Mouse (Mus musculus): ENCODE measurements around the gene Agpat4. TPM values are rescaled to one million over a fixed set of nuclear protein-coding genes. Genes with fewer than 3 reads are reported as not detected.

Gene Agpat4
- polyA plus RNA-seq, 1 experiment from 2014 or later: 10.2 TPM

GRCm38 (mm10) chr17:12195137-12195536, 76.6 kb downstream of the Agpat4 start:
- ATAC-seq: no peak
- H3K9ac ChIP-seq (replicated peaks): peak overlapping the region; percentile 26; the same call in 1 of the 2 replicates

GRCm38 (mm10) chr17:12195604-12196003, 77.1 kb downstream of the Agpat4 start:
- no peak for DNase-seq
- no peaks in the 10 kb centered on the region; the same call in none of the 2 replicates for H3K36me3 ChIP-seq (replicated peaks; ENCODE audit: insufficient read depth, low read length)

More at GRCm38 (mm10) chr17:12195137-12195536, 76.6 kb downstream of the Agpat4 start:
- H3K4me2 ChIP-seq (ENCODE audit: low read depth, low read length): peak overlapping the region; percentile 2; the same call in 1 of the 2 replicates
- WGBS (ENCODE audit: insufficient replicate concordance): 42% methylated on average over 5 of the region's 5 CpGs
- H3K9me3 ChIP-seq (ENCODE audit: low read length): no peaks in the 10 kb centered on the region
- H3K27me3 ChIP-seq (ENCODE audit: insufficient read depth, low read length): no peaks in the 10 kb centered on the region
- TF ChIP-seq CTCF (IDR thresholded peaks at IDR 0.05; ENCODE audit: low read depth) (no peak), EP300 (IDR thresholded peaks at IDR 0.05; ENCODE audit: low read depth) (no peak)
- no peaks in the 10 kb centered on the region; the same call in 1 of the 2 replicates for H3K36me3 ChIP-seq (replicated peaks; ENCODE audit: insufficient read depth, low read length)
- peak overlapping the region; percentile 14; the same call in 1 of the 2 replicates for H3K27ac ChIP-seq (ENCODE audit: low read depth)
- no peak overlapping the region for H3K4me3 ChIP-seq (ENCODE audit: low read depth, low read length)
- peaks cover 23% of the 10 kb centered on the region for H3K4me1 ChIP-seq (ENCODE audit: insufficient read depth)
- DNase-seq: no peak

GRCm38 (mm10) chr17:12199933-12200332, 81.4 kb downstream of the Agpat4 start:
- Histone ChIP-seq H3K27me3 (ENCODE audit: insufficient read depth, low read length) (no peaks in the 10 kb centered on the region), H3K9ac (replicated peaks) (no peak overlapping the region), H3K36me3 (replicated peaks; ENCODE audit: insufficient read depth, low read length) (peaks cover 2% of the 10 kb centered on the region), H3K27ac (ENCODE audit: low read depth) (no peak overlapping the region; the same call in 1 of the 2 replicates), H3K9me3 (ENCODE audit: low read length) (no peaks in the 10 kb centered on the region), H3K4me3 (ENCODE audit: low read depth, low read length) (no peak overlapping the region), H3K4me1 (ENCODE audit: insufficient read depth) (peaks cover 51% of the 10 kb centered on the region), H3K4me2 (ENCODE audit: low read depth, low read length) (no peak overlapping the region)
- no peak for ATAC-seq
- no peak for DNase-seq
- TF ChIP-seq CTCF (IDR thresholded peaks at IDR 0.05; ENCODE audit: low read depth): no peak
- TF ChIP-seq EP300 (IDR thresholded peaks at IDR 0.05; ENCODE audit: low read depth): no peak
- WGBS (ENCODE audit: insufficient replicate concordance): 90% methylated on average over 4 of the region's 4 CpGs

More at GRCm38 (mm10) chr17:12195604-12196003, 77.1 kb downstream of the Agpat4 start:
- 57% methylated on average over 10 of the region's 10 CpGs for WGBS (ENCODE audit: insufficient replicate concordance)
- Histone ChIP-seq H3K4me3 (ENCODE audit: low read depth, low read length) (no peak overlapping the region), H3K4me1 (ENCODE audit: insufficient read depth) (peaks cover 24% of the 10 kb centered on the region), H3K27me3 (ENCODE audit: insufficient read depth, low read length) (no peaks in the 10 kb centered on the region), H3K4me2 (ENCODE audit: low read depth, low read length) (0 out of 2 replicates have a peak overlapping the region, but pooled peaks have one; percentile 2), H3K9me3 (ENCODE audit: low read length) (no peaks in the 10 kb centered on the region), H3K27ac (ENCODE audit: low read depth) (peak overlapping the region; percentile 14; the same call in 1 of the 2 replicates), H3K9ac (replicated peaks) (peak overlapping the region; percentile 26)
- no peak for TF ChIP-seq CTCF (IDR thresholded peaks at IDR 0.05; ENCODE audit: low read depth)
- TF ChIP-seq EP300 (IDR thresholded peaks at IDR 0.05; ENCODE audit: low read depth): no peak
- ATAC-seq: no peak

GRCm38 (mm10) chr17:12201086-12201485, 82.6 kb downstream of the Agpat4 start:
- Histone ChIP-seq H3K4me1 (ENCODE audit: insufficient read depth) (peaks cover 46% of the 10 kb centered on the region), H3K9ac (replicated peaks) (no peak overlapping the region), H3K4me3 (ENCODE audit: low read depth, low read length) (no peak overlapping the region)

GRCm38 (mm10) chr17:12203414-12203897, 85.0 kb downstream of the Agpat4 start:
- peaks cover 2% of the 10 kb centered on the region for H3K36me3 ChIP-seq (replicated peaks; ENCODE audit: insufficient read depth, low read length)
- no peaks in the 10 kb centered on the region for H3K27me3 ChIP-seq (ENCODE audit: insufficient read depth, low read length)
- no peak for ATAC-seq
- peak overlapping the region; percentile 99 for H3K27ac ChIP-seq (ENCODE audit: low read depth)
- H3K4me2 ChIP-seq (ENCODE audit: low read depth, low read length): no peak overlapping the region
- H3K9ac ChIP-seq (replicated peaks): peak overlapping the region; percentile 11; the same call in 1 of the 2 replicates
- peaks cover 67% of the 10 kb centered on the region for H3K4me1 ChIP-seq (ENCODE audit: insufficient read depth)
- TF ChIP-seq CTCF (IDR thresholded peaks at IDR 0.05; ENCODE audit: low read depth) (no peak), EP300 (IDR thresholded peaks at IDR 0.05; ENCODE audit: low read depth) (no peak)
- 80% methylated on average over 15 of the region's 15 CpGs for WGBS (ENCODE audit: insufficient replicate concordance)
- no peak for DNase-seq
- no peak overlapping the region for H3K4me3 ChIP-seq (ENCODE audit: low read depth, low read length)
- H3K9me3 ChIP-seq (ENCODE audit: low read length): no peaks in the 10 kb centered on the region

More at GRCm38 (mm10) chr17:12201086-12201485, 82.6 kb downstream of the Agpat4 start:
- DNase-seq (no peak), ATAC-seq (no peak)
- H3K36me3 ChIP-seq (replicated peaks; ENCODE audit: insufficient read depth, low read length): peaks cover 2% of the 10 kb centered on the region
- no peak for TF ChIP-seq CTCF (IDR thresholded peaks at IDR 0.05; ENCODE audit: low read depth)
- no peak for TF ChIP-seq EP300 (IDR thresholded peaks at IDR 0.05; ENCODE audit: low read depth)
- 73% methylated on average over 1 of the region's 1 CpGs for WGBS (ENCODE audit: insufficient replicate concordance)
- no peaks in the 10 kb centered on the region for H3K9me3 ChIP-seq (ENCODE audit: low read length)
- H3K27me3 ChIP-seq (ENCODE audit: insufficient read depth, low read length): no peaks in the 10 kb centered on the region
- no peak overlapping the region for H3K4me2 ChIP-seq (ENCODE audit: low read depth, low read length)
- peak overlapping the region; percentile 99; the same call in 1 of the 2 replicates for H3K27ac ChIP-seq (ENCODE audit: low read depth)

- ATAC-seq (no peak), DNase-seq (no peak)
- no peak for TF ChIP-seq CTCF (IDR thresholded peaks at IDR 0.05; ENCODE audit: low read depth)
- TF ChIP-seq EP300 (IDR thresholded peaks at IDR 0.05; ENCODE audit: low read depth): no peak
- no peaks in the 10 kb centered on the region for H3K27me3 ChIP-seq (ENCODE audit: insufficient read depth, low read length)
- WGBS (ENCODE audit: insufficient replicate concordance): 49% methylated on average over 3 of the region's 3 CpGs
- H3K9me3 ChIP-seq (ENCODE audit: low read length): no peaks in the 10 kb centered on the region
- no peak overlapping the region for H3K4me3 ChIP-seq (ENCODE audit: low read depth, low read length)
- peaks cover 2% of the 10 kb centered on the region for H3K36me3 ChIP-seq (replicated peaks; ENCODE audit: insufficient read depth, low read length)
- peak overlapping the region; percentile 40; the same call in 1 of the 2 replicates for H3K4me2 ChIP-seq (ENCODE audit: low read depth, low read length)
- H3K4me1 ChIP-seq (ENCODE audit: insufficient read depth): peaks cover 71% of the 10 kb centered on the region
- H3K9ac ChIP-seq (replicated peaks): peak overlapping the region; percentile 58
- peak overlapping the region; percentile 99 for H3K27ac ChIP-seq (ENCODE audit: low read depth)
Observed at GRCm38 (mm10) chr17:12204246-12204645, 85.7 kb downstream of the Agpat4 start.

Data from liver, postnatal 0 days (tissue).